Mouse (Mus musculus) cortical plate, adult 2 months (tissue): Measurements from ENCODE around the gene Sarnp. TPM values are rescaled to one million over a fixed set of nuclear protein-coding genes. Genes with fewer than 3 reads are reported as not detected.
"Not testable (repeated sequence)": the region's sequence is repeated elsewhere in the genome, so short reads cannot be mapped to it uniquely, and the experiment has no call there.

ENCODE experiments used
- H3K27ac ChIP-seq: fragments of 200-500 bp; 2 replicates; pipeline ENCODE4 v1.5.1; 2012; ENCODE audit warnings: low read length, control low read depth, inconsistent platforms; ENCODE audit not compliant: insufficient read depth
- H3K4me1 ChIP-seq: fragments of 200-500 bp; 2 replicates; pipeline ENCODE4 v1.6.1; 2011; ENCODE audit warnings: low read length; ENCODE audit not compliant: control insufficient read depth, insufficient read depth
- H3K4me3 ChIP-seq: fragments of 200-500 bp; 2 replicates; pipeline ENCODE4 v1.5.1; 2011; ENCODE audit warnings: mild to moderate bottlenecking, low read length, control low read depth; ENCODE audit not compliant: insufficient read depth
- CTCF ChIP-seq: fragments of 200-500 bp; IDR thresholded peaks from 2 replicates; pipeline ENCODE4 v1.5.1; 2011; ENCODE audit warnings: mild to moderate bottlenecking, control low read depth, low read length; ENCODE audit not compliant: insufficient read depth; ENCODE audit errors: extremely low read depth
- POLR2A ChIP-seq: fragments of 200-500 bp; IDR thresholded peaks from 2 replicates; pipeline ENCODE4 v1.6.1; 2011; ENCODE audit warnings: mild to moderate bottlenecking, low read length, control low read depth; ENCODE audit not compliant: insufficient read depth; ENCODE audit errors: extremely low read depth
- polyA plus RNA-seq: library from polyadenylated mRNA; depleted of rRNA; stranded (reverse); fragments of >200 nt; gene quantifications from 2 replicates; pipeline ENCODE4 v1.2.3, GENCODE M21; 2012

Gene Sarnp
- polyA plus RNA-seq, 1 experiment = 50.1 TPM

GRCm38 (mm10) chr10:128806086-128806485, 11.0 kb upstream of the Sarnp start:
- no peak overlapping the region for H3K27ac ChIP-seq
- peaks cover 13% of the 10 kb centered on the region for H3K4me1 ChIP-seq
- peak overlapping the region; percentile 94 for H3K4me3 ChIP-seq
- TF ChIP-seq POLR2A = no peak
- no peak for TF ChIP-seq CTCF

GRCm38 (mm10) chr10:128807018-128807417, 10.1 kb upstream of the Sarnp start:
- TF ChIP-seq POLR2A (no peak), CTCF (no peak)
- peaks cover 13% of the 10 kb centered on the region for H3K4me1 ChIP-seq
- H3K27ac ChIP-seq = no peak overlapping the region
- H3K4me3 ChIP-seq = no peak overlapping the region; the same call in 1 of the 2 replicates

DNA sequence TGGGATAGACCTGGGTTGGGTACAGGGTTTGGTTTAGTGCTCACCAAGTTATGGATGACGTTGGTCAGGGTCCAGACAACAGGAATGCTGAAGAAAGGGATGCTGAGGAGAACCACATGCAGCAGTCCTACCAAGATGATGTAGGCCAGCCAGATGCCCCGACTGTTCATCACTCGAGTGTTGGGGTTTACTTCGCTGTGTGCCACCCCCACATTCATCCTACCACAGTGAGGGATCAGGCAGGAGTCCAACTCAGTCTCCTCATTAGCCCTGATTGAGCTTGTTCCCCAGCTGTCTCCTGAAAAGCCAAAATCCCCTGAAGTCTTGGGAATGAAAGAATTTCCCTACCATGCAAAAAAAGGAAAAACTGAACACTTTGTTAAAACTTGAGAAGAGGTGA, 3.1 kb downstream of the Sarnp start:
- no peak overlapping the region for H3K4me3 ChIP-seq
- no peak overlapping the region for H3K27ac ChIP-seq
- TF ChIP-seq POLR2A = no peak
- no peak for TF ChIP-seq CTCF
- peaks cover 2% of the 10 kb centered on the region; the same call in 1 of the 2 replicates for H3K4me1 ChIP-seq

- Histone ChIP-seq H3K27ac (no peak within 1 kb of the TSS), H3K4me3 (peak within 1 kb of the TSS; percentile 81), H3K4me1 (peaks cover 2% of the 10 kb centered on the region; the same call in 1 of the 2 replicates)
- no peak for TF ChIP-seq CTCF
- TF ChIP-seq POLR2A = peak; percentile 73; the same call in 1 of the 2 replicates
Measured at GRCm38 (mm10) chr10:128821358-128822056, 4.4 kb downstream of the Sarnp start, which contains the start of gene Ormdl2. TSS of gene Ormdl2 (minus strand) at chr10:128821645.

GRCm38 (mm10) chr10:128822135-128822534, 5.0 kb downstream of the Sarnp start:
- no peak overlapping the region for H3K27ac ChIP-seq
- no peak for TF ChIP-seq CTCF
- no peak for TF ChIP-seq POLR2A
- H3K4me3 ChIP-seq = peak overlapping the region; percentile 81
- H3K4me1 ChIP-seq = peaks cover 2% of the 10 kb centered on the region; the same call in 1 of the 2 replicates

DNA sequence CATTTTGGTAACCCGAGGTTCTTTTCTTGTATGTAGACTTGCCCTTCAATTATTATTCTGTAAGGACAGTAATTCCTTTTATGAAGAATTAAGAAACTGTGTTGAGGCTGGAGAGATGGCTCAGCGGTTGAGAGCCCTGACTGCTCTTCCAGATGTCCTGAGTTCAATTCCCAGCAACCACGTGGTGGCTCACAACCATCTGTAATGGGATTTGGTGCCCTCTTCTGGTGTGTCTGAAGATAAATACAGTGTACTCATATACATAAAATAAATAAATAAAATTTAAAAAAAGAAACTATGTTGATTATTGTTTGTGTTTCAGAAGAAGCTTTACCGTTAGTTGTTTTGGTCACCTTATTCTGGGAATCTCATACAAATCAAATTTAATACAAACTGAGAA, 6.0 kb downstream of the Sarnp start:
- not testable (repeated sequence) for H3K4me3 ChIP-seq, H3K4me1 ChIP-seq, H3K27ac ChIP-seq

DNA sequence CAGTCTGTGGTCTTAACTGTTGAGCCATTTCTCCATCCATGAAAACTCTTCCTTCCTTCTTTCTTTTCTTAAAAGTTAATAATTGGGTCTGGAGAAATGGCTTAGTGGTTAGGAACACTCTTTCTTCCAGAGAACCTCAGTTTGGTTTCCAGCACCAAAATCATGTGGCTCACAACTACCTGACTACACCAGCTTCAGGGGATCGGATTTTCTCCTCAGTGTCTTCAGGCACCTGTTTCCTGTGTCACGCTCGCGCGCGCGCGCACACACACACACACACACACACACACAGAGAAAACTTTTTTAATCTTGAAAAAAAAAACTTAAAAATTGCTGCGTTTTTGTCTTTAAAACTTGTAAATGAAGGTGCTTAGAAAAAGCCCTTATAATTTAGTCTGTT, 6.7 kb downstream of the Sarnp start:
- Histone ChIP-seq H3K4me1 (peaks cover 2% of the 10 kb centered on the region; the same call in 1 of the 2 replicates), H3K4me3 (no peak overlapping the region), H3K27ac (no peak overlapping the region)
- TF ChIP-seq CTCF = no peak
- no peak for TF ChIP-seq POLR2A

- no peak overlapping the region for H3K27ac ChIP-seq
- no peaks in the 10 kb centered on the region for H3K4me1 ChIP-seq
- no peak overlapping the region for H3K4me3 ChIP-seq
- TF ChIP-seq CTCF = no peak
- no peak for TF ChIP-seq POLR2A
Measured at GRCm38 (mm10) chr10:128837400-128837799, 20.3 kb downstream of the Sarnp start.

DNA sequence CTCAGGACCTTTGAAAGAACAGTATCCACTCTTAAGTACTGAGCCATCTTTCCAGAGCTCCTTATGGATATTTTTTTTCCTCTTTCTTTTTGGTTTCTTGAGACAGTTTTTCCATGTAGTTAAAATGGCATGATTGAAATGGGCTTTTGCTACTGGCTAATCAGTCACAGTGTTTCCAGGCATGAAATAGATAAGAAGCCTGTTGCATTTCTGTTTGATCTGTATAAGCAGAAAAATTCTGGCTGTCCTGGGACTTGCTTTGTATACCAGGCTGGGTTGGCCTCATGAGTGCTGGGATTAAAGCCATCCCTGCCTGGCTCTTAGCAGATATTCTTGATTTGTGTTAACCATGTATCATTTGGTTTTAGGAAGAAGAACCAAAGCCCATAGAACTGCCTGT, 22.3 kb downstream of the Sarnp start:
- Histone ChIP-seq H3K27ac (no peak overlapping the region), H3K4me1 (no peaks in the 10 kb centered on the region), H3K4me3 (no peak overlapping the region)
- TF ChIP-seq CTCF = no peak
- no peak for TF ChIP-seq POLR2A

DNA sequence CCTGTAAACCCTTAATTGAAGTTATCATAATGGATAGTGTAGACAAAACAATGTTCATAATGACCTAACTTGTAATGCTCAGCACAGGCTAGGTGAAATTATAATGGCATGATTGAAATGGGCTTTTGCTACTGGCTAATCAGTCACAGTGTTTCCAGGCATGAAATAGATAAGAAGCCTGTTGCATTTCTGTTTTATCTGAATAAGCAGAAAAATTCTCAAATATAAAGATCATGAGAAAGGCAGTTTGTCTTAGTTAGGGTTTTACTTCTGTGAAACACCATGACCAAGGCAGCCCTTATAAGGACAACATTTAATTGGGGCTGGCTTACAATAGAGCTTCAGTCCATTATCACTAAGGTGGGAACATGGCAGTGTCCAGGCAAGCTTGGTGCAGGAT, 23.5 kb downstream of the Sarnp start:
- Histone ChIP-seq H3K4me1 (no peaks in the 10 kb centered on the region), H3K27ac (no peak overlapping the region), H3K4me3 (no peak overlapping the region)
- TF ChIP-seq POLR2A = no peak

DNA sequence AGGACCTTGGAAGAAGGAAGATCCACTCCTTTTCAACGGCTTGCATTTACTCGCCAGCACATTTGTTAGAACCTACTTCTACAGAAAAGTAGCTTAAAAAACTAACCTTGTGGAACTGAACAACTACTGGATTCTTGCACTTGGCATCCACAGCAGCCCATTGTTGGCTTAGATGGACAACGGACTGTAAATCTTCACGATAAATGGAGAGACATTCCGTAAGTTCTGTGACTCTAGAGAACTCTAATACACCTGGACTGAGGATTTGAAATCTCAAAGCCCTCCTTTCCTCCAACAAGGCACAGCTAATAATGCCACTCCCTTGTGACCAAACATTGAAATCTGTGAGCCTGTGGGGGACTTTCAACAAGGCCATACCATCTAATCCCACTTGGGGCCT, 26.1 kb downstream of the Sarnp start:
- Histone ChIP-seq H3K4me1 (no peaks in the 10 kb centered on the region), H3K27ac (no peak overlapping the region)
- TF ChIP-seq POLR2A = no peak
- no peak for TF ChIP-seq CTCF

DNA sequence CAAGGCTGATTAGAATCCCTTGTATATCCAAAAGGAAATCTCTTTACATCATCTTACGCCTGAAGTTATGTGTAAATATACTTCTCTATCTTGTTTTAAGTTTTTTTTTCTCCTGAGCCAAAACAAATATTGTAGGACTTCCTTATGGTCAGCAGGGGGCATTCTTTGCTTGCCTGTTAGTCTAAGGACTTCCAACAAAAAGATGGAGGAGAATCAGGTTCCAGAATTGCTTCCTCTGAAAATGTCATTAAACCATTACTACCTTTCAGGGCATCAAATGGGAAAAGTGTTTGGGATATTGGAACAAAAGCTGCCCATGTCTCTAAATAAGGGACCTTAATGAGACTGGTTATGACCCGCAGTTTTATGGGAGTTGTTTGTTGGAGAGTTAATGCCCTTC, 28.4 kb downstream of the Sarnp start:
- no peaks in the 10 kb centered on the region for H3K4me1 ChIP-seq
- TF ChIP-seq POLR2A (no peak), CTCF (peak; percentile 14; the same call in 1 of the 2 replicates)
- H3K4me3 ChIP-seq = no peak overlapping the region
- no peak overlapping the region for H3K27ac ChIP-seq

More for the DNA sequence above, 26.1 kb downstream of the Sarnp start:
- no peak overlapping the region for H3K4me3 ChIP-seq
